Mouse (Mus musculus) cerebellum, adult 18-20 months (tissue): Measurements from ENCODE around the gene Btbd7.

Experiments used
- DNase-seq, 2 experiments: peaks; one replicate each; pipeline ENCODE4 v3.0.0; 2021

The Btbd7 gene

DNA sequence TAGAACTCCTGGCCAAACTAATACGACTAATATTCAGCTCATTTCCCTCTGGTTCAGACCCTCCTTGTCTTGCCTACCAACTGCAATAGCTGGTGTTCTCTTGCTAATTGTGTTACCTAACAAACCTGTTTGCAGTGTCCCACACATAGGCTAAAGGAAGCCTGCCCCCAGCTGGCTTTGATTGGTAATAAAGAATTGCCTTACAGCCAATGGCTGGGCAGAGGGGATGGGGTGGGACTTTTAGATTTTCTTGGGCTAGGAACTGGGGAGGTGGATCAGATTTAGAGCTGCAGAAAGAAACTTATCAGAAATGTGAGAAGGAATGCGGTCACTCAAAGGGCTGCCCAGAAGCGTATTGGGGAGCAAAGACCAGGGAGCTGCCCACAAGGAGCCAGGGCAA lies 98.8 kb downstream of the Btbd7 start:
- DNase-seq: no peak

DNA sequence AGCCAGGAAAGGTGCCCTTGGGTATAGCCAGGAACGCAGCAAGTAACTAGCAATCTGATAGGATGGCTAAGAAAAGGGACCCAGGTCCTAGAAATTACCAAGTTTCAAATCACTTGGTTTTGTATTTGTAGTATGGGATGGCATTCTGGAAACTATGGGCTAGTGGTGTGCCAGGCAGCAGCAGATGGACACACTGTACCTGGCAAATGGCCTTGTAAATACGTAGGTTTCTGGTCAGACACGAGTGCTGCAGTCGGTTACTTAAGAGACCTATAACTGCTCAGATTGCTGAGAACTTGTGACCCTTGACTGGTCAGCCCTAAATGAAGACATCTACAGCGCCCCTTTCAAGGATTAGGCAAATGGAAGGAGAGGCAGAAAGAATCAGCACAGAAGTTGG lies 100.1 kb downstream of the Btbd7 start:
- peak; percentile 35 to 47 for DNase-seq

DNA sequence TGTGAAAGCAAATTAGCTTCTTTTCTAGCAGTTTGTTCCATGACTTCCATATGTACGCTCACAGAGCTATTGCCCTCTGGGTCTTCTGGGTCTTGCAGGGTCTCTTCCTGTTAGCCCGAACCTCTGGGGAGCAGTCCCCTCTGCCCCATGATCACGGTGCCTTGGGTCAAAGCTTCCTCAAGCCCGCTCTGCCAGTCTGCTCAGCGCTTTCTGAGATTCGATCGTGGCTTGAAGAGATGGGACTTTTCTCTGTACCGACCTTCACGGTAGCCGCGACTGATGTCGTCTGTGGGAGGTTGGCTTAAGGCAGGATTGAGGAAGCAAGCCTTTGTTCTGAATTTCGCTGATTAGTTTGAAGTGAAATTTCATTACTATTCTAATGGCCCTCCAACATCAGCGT lies 102.2 kb downstream of the Btbd7 start:
- DNase-seq: no peak

DNA sequence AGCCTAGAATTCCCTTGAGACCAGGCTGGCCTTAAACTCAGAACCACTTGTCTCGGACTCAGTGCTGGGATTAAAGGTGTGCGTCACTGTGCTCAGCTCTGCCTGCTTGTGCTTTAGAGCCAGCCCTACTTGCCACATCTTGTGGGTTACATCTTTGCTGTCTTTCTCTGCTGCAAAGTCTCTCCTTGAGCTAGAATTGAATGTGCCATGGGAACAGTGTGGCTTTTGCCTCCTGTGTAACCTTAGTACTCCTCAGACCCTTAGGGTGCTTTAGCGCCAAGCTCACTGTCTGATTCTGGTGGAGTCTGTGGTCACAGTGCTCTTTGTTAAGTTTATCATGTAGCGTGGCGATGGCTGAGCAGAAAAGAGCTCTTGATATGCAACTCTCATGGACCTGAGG lies 105.6 kb downstream of the Btbd7 start:
- DNase-seq: no peak

DNA sequence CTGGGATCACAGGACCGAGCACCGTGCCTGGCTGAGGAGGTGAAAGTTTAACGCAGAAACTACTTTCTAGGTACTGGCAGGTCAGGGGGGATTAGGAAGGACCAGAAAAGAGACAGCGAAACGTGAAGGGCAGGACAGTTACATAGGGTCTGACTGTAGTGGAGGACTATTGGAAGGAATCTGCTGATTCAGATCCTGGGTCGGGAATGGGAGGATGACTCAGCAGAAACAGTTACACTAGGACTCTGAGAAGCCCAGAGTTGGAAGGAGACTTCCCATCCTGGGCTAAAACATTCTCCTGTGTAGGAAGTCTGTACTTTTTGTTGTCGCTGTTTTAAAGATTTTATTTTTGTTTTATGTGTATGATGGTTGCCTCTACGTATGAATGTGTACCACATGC lies 106.7 kb downstream of the Btbd7 start:
- DNase-seq: no peak

DNA sequence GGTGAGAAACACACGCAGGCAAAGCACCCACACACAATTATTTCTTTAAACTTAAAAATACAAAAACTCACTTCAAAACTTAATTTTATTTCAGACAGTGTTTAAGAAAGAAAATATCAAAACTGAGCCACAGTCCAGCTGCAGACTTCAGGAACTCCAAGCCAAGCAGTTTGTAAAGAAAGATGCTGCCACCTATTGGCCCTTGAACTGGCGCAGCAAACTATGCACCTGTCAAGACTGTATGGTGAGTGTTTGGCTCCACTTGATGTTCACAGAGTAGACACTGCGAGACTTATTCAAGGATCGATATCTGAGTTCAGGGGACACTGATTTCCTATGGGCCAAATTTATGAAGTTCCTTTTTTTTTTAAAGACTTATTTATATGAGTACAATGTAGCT lies 109.3 kb downstream of the Btbd7 start:
- DNase-seq: no peak

DNA sequence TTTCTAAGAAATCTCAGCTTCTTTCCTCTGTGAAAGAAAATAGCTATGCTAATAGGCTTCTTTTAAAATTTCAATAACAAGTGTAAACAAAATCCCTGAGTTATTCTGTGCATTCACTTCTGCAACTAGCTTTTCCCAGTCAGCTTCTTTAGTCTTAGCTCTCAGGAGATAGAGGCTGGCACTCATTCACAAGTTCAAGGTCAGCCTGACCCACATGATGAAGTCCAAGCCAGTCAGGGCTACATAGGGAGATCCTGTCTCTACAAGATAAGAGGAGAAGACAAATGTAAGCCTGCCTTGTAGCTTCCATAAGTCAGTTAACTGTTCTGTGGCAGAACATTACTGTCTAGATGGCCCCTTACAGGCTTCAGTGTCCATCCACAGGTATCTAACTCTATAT lies 114.6 kb downstream of the Btbd7 start:
- DNase-seq: no peak

DNA sequence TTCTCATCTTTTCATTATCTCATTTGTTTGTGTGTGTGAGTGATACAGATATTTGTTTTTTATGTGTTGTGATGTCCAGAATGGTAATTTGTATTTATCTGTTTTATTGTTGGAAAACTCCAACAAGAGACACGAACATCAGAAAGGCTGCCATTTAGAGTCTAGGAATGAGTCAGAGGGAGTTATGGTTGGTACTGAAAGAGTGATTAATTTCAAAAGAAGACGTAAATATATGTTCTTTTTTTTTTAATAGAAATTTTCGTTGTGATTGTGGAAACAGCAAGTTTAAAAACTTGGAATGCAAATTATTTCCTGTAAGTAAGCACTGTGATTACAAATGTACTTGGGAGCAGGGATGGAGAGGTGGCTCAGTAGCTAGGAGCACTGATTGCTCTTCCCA lies 116.6 kb downstream of the Btbd7 start:
- no peak for DNase-seq

DNA sequence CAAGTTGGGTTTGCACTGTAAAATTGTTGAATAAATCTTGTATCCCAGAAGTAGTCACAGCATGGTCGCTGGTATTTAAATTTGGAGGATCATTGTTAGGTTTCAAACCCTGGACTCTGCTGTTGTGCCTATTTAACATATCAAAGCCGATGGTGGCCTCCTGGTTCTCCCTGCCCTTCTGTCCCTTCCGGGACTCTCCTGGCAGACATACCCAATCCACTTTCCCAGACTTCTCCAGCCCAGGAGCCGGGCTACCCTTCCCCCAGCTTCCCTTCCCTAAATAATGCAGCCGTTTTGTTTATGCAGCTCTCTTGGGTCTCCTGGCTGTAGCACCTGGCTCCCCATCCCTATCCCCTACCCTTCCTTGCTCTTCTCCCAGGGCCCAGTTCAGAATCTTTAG lies 119.3 kb downstream of the Btbd7 start:
- no peak for DNase-seq

DNA sequence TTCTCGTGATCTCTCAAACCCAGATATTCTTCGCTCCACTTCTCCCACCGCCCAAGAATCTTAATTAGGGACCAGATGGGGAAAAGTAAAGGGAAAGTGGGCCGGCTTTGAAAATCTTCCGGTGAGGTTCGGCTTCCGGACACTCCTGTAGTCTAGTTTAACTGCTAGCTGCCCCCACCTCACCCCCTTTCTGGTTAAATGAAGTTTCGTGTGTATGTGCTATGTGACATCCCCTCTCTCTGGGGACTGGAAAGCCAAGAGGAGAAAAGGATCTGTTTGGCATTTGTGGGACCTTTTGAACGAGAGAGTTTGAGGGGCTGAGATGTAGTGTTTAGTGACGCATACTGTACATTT lies 119.9 kb downstream of the Btbd7 start, which contains the start of gene Gm20604:
TSS of gene Gm20604 (minus strand) at position 270 of the 354 bp plus-strand sequence.
- no peak for DNase-seq

DNA sequence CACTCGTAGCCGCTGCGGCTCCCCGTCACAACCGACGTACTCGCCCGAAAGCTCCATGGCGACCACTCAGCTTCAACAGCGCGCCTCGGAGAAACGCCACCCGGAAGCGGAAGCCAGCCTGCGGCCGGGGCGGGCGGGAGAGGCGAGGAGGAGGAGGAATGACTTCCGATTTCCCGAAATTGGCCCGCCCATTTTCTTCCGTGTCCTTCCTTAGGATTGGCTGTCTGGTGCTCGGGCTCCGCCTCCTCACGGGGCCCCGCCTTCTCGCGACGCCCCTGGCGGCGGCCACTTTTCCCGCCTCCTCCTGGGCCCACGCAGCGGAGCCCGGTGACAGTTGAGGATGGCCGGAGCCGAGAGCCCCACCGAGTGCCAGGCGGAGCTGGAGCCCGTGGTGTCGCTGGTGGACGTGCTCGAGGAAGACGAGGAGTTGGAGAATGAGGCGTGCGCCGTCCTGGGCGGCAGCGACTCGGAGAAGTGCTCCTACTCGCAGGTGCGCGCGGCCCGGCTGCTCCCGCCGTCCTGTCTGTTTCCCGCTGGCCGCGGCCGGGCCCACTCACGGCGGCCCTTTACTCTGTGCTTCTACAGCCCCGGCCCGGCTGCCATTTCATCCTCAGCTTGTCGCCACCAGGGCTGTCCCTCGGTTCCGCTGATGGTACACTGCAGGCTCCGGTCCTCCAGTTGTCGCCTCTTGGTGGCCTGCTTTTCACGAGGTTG lies 120.4 kb downstream of the Btbd7 start, which contains the start of the genes Gm28051, Gon7 and Ubr7:
TSS of gene Gm28051 (minus strand) at position 77 of the 714 bp plus-strand sequence.
TSS of gene Gon7 (minus strand) at position 115 of the 714 bp plus-strand sequence.
TSS of gene Ubr7 (plus strand) at position 279 of the 714 bp plus-strand sequence.
- DNase-seq: peak; percentile 96 to 99

DNA sequence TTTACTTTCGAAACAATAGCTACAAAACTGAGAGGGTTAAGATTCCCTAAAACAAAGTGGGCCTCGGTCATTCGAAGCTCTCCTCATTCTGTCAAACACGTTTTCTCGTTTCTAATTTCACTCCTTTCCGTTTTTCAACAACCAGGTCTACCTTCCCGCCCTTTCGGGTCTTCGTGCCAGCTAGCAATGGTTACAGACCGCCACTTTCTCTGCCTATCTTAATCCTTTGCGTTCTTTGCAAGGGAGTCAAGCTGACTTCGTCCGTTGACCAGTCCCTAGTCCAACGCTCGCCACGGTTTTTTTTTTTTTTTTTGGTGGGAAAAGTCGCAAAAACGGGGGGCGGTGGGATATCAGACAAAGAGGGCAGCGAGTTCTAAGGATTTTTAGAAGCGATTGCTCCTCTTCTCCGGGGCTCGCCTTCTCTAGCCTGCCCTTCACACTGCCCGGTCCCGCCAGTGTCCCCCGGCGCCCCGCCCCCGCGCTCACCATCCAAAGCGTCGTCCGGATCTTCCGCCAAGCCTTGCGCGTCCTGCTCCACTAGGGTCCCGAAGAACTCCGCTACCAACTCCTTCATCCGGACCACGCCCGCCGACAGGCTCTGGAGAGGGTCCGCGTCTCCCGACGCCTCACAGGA lies 121.1 kb downstream of the Btbd7 start:
- DNase-seq: peak in 1 of 2 experiments; percentile 13

DNA sequence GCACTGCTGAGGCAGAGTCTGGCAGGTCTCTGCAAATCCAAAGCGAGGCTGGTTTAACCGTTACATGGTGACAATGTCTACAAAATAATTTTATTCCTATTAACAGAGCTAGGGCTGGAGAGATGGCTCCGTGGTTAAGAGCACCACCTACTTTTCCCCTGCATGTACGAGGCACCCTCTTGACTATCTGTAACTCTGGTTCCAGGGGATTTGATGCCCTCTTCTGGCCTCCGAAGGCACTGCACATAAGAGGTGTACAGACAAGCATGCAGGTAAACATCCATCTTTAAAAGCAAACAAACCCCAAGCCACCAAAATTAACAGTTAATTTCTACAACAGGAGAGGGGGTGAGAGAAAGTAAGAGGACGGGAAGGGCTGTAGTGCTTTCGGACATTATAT lies 122.0 kb downstream of the Btbd7 start:
- DNase-seq: peak; percentile 26 to 31

DNA sequence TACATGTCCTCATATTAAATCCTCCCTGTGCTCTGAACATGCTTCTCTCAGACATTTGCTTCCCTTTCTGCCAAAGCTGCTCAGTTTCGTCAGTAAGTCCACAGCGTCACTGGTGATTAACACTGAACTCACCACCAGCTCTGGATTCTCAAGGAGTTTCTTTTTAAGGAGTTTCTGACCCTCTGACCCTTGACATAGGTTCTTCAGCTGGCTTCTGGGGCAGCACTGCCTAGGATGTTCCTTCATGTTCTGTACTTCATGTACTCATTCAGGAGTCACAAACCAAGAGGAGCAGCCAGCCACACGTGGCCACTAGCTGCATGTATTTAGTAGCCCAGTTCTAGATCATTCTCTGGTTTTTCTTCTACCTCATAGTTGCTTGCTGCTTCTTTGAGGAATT lies 130.0 kb downstream of the Btbd7 start:
- DNase-seq: no peak

DNA sequence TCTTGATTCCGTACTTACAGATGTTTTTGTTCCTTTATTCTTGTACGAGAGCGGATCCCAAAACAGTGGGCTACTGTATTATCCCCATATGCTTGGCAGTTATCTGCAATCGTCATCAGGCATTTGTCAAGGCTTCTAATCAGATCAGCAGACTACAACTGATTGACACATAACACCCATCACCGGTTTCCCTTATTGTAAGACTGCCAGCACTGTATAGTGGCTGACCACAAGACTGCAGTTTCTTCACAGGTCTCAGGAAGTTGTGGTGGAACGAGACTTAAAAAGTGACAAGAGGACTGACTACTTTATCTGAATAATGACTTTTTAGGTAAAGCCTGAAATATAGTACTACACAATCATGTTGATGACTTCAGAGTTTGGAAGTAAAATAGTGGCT lies 133.4 kb downstream of the Btbd7 start:
- no peak for DNase-seq

DNA sequence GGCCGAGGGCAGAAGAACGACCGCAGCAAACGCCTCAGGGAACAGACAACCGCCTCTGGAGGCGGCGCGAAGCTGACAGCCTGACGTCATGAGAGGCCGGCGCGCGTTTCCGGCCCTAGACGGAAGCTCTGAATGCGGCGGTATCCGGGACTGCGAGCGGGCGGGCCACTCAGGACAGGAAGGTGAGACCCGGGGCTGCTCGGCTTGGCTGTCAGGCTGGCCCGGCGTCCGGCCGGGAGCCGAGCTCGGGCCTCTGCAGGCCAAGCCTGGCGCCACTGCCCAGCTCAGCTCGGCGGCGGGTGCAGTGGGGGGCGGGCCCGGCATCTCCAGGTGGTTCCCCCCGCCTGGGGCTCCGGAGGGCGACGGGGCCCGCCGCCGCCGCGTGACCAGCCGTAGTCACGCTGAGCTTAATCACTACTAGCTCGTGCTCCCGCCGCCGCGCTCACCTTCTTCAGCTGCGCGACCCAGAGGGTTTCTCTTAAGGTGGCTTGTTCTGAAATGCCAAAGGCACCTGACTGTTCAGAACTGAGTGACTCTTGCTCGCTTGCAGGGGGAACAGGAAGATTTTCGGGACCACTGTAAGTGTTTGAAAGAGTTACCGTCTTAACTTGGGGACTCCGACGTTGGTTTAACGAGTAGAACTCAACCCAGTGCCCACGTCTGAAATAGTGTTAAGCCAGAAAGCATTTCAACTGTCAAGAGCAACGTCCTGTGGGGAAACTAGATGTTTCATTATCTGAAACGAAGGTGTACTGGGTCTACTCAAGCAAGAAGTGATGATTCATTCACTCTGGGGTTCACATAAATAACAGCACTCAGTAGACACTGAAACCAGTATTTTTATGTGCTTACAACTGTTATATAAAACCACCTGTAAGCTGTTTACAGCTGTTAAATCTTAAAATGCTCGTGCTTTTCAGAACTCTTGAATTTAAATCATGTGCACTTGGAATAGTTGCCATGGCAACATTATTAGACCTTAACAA lies 134.4 kb downstream of the Btbd7 start, which contains the start of the genes Moap1 and Tmem251:
TSS of gene Moap1 (minus strand) at position 73 of the 986 bp plus-strand sequence.
TSS of gene Tmem251 (plus strand) at position 174 of the 986 bp plus-strand sequence.
- peak; percentile 92 to 94 for DNase-seq

DNA sequence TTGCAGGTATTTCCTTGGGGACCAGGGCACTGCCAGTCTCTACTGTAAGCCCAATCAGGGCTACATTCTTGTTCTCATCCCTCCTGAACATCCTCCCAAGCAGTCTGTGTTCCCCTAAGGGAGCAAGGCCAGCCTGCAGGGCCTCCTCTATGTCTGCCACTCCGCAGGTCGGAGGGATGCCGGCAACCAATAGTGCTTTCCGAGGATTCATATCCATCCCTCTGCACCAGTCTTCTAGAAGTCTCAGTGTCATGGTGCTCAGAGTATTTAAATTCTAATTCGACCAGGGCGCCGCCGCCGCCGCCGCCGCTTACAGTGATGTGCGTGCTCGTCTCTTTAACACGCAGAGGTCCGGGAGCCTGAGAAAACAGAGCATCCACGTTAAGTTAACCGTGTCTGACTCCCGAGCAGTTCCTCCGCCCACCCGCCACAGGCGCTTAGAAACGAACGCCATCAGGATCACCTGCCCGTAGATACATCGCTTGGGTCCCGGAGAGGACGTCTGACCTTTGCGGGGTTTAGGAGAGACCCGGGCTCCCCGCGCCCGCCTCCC lies 135.2 kb downstream of the Btbd7 start:
- DNase-seq: peak in 1 of 2 experiments; percentile 33

DNA sequence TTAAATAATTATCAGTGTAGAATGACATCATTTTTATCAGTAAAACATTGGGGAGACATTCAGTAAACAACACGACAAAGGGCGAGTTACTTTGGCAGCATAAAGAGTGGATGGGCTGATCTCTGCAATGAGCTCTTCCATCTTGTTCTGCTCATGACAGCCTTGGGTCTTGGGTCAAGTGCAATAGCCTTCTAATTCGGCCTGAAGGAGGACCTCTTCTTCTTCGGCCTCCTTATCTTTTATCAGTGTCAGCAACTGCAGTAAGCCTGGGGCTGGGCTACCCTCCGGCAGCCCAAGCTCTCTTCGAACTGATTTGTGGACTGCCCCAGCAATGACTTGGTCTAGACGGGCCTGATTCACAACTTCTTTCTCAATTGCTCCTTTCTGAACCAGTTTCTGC lies 136.2 kb downstream of the Btbd7 start:
- no peak for DNase-seq

DNA sequence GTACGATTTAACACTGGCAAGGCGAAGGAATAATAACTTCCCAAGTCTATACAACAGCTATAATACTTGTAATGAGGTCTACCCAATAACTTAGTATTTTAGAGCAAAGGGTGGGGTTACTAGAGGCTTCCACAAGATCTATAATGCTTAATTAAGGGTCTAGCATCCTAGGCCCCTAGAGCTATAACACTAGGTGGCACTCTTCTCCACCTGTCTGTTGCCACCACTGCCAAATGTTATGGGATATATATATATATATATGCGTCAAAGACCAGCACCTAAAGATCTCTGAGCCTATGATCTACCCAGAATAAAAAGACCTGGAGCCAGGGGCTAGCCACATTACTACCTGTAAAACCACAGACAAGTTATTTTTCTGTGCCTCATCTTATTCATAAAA lies 138.0 kb downstream of the Btbd7 start:
- DNase-seq: peak in 1 of 2 experiments; percentile 31

DNA sequence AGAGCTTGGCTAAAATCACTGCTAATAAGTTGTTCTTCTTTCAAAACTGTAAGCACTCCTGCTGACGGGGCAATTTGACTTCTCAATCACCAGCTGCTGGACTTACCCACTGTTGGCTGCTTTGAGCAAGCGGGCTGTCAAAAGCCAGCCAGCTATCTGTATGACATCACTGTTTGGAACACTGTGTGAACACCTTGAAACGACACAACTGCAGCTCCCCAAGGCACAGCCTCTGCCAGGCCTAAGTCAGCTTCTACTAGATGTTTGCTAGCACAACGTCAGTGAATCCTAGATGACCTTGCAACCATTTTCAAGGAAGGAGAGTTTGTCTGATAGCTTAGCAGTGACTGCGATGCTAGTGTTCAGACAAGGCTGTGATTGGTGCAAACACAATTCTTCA lies 139.2 kb downstream of the Btbd7 start:
- DNase-seq: no peak

DNA sequence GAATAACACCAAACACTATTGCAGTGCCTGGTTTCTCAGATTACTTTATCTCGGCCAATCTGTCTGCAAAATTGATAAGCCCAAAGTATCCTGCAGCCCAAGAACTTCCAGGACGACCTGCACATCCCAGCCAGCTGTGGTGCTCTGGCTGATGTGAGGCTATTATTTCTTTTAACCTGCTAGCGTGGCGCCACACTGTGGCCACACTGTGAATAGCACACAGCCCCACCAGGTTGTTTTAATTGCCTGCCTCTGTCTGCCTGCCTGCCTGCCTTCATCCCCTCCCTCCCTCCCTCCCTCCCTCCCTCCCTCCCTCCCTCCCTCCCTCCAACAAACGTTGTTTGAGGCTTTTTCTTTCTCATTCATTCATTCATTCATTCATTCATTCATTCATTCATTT lies 144.9 kb downstream of the Btbd7 start:
- DNase-seq: peak in 1 of 2 experiments; percentile 49

DNA sequence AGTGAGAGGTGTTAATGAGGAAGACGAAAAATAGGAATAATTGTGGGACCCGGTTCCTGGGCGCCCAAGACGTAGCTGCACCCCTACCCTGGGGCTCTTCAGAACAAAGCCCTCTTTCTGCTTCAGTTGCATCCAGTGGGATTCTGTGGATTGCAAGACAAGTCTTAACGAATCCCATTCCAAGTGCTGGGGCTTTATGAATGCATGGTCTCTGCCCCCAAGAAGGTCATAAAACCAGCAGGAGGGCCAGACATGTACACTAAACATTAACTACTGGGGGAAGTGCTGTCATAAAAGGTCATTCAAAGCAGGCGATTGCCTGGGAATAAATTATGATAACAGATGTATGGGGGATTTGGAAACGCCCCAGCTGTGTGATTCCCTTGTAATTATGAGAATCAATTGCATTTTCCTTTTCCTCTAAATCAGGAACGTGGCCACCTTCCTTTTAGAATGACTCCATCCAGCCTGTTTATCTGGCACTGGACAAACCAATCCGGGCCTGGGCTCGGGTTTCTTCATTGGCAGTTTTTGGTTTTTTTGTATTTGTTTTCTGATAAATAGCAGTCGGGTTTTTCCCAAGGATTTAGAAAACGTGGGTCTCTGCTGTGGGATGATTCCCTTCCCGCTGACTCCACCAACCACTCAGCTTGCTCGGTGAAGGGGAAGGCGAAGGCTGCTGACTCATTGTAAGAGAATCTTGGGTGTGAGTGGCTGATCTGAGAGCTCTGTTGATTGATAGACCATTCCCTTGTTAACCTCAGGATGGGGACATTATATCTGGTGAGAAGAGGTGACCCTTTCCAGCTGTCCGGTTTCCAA lies 147.3 kb downstream of the Btbd7 start:
- no peak for DNase-seq
